Mouse (Mus musculus) lung, adult 2 months (tissue): Measurements from ENCODE around the gene Tnrc18. TPM values are rescaled to one million over a fixed set of nuclear protein-coding genes. Genes with fewer than 3 reads are reported as not detected.

ENCODE experiments used
- DNase-seq: peaks from one replicate; pipeline ENCODE4 v3.0.0; 2022
- H3K4me1 ChIP-seq: fragments of 200-500 bp; 2 replicates; pipeline ENCODE4 v1.6.1; 2011; ENCODE audit warnings: low read length; ENCODE audit not compliant: control insufficient read depth, insufficient read depth
- H3K4me3 ChIP-seq: fragments of 200-500 bp; replicated peaks from 2 replicates; pipeline ENCODE3; 2011; ENCODE audit warnings: low read depth, mild to moderate bottlenecking, control low read depth, low read length; ENCODE audit errors: extremely low read depth
- CTCF ChIP-seq: fragments of 200-500 bp; IDR thresholded peaks from 2 replicates; pipeline ENCODE4 v1.5.1; 2011; ENCODE audit warnings: mild to moderate bottlenecking, low read length, control low read depth; ENCODE audit not compliant: insufficient read depth
- POLR2A ChIP-seq: fragments of 200-500 bp; IDR thresholded peaks from 2 replicates; pipeline ENCODE4 v1.6.1; 2011; ENCODE audit warnings: low read depth, mild to moderate bottlenecking, control low read depth, low read length, borderline replicate concordance; ENCODE audit errors: extremely low read depth
- WGBS: fragments of 180-500 bp; shearing (Covaris S2); methylation state at CpG from one replicate; pipeline ENCODE4 v1.1.7; 2018; 5-methylcytosine and 5-hydroxymethylcytosine counted together
- polyA plus RNA-seq: library from polyadenylated mRNA; depleted of rRNA; stranded (reverse); fragments of >200 nt; gene quantifications from 2 replicates; pipeline ENCODE4 v1.2.3, GENCODE M21; 2012; rRNA removed

Gene Tnrc18
- 60.1 and 87.1 TPM in 2 replicates for polyA plus RNA-seq

DNA sequence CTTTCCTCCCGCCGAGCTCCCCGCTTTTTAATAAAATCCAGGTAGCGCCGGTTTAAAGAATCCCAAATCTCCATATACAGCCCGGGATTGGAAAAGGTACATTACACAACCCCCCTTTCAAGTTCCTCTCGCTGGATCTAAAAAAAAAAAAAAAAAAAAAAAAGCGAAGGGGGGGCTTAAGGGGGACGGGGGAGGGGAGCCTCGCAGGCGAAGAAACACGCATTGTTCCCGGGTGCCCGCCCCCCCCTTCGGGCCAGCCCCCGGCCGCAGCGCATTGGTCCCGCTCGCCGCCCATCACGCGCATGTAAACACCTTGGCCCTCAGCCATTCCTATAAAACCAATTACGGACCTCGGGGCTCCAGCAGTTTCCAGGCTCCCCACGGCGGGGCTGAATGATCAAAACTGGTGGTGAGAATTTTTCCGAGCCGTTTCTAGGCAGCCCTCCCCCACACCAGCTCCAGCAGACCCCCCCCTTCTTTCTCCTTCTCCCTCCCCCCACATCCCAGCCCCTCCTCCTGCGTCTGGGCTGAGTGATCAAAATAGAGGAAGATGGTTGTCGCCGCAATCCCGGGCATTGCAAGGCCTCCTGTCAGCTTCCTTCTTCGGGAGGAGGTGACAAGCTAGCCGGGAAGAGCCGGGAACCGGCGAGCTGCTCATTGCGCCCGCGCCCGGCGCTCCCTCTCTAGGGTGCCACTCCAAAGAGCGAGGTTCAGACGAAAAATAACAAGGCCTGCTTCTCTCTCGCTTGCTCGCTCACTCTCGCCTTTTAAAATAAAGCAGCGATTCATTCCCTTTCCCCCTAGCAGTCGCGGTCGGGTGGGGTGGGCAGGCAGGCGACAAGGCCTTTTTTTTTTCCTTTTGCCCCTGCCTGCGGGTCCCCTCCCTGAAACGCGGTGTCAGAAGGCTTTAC, at the start of gene Tnrc18:
Gene Tnrc18, minus strand, starts transcription at position 139 of the 911 bp plus-strand sequence.
- under 1% methylated on average over 52 of the region's 56 CpGs for WGBS
- DNase-seq: peak; percentile 98
- peak within 1 kb of the TSS; percentile 95 for H3K4me3 ChIP-seq
- H3K4me1 ChIP-seq: peaks cover 10% of the 10 kb centered on the region
- no peak for TF ChIP-seq CTCF
- peak; percentile 94 for TF ChIP-seq POLR2A

DNA sequence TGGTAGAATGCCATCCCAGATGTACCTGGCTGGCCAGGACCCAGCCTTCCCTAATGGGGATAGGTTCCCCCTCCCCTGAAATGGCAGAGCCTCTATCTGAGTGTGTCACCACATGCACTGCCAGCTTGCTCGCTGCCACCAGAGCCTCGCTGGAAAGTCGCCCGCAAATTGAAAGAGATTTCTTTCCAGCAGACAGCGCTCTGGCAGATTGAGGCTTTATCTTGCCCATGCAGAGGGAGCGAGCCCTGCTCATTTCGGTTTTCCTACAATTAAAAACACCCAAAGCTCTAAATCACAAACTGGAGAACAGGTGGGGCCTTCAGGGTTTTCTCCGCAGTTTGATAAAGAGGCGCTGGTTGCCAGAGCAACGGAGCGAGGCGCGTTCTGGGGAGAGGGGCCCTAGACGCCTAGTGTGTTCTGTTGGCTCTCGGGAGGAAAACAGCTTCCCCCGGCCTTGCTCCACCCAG, 40.3 kb upstream of the Tnrc18 start:
- 47% methylated on average over 16 of the region's 16 CpGs for WGBS
- TF ChIP-seq POLR2A: no peak
- no peak for TF ChIP-seq CTCF
- Histone ChIP-seq H3K4me3 (no peak overlapping the region), H3K4me1 (no peaks in the 10 kb centered on the region)
- no peak for DNase-seq

DNA sequence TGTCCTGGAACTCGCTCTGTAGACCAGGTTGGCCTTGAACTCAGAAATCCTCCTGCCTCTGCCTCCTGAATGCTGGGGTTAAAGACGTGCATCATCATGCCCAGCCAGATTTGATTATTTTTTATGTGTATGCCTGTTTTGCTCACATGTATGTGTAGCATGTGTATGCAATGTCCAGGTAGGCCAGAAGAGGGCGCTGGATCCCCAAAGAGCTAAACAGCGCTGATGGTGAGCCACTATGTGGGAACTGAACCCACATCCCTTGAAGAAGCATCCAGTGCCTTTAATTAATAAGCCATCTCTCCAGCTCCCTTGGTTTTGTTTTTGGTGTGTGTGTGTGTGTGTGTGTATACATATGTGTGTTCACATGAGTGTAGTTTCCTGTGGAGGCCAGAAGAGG, 38.9 kb upstream of the Tnrc18 start:
- no peak overlapping the region for H3K4me3 ChIP-seq
- TF ChIP-seq CTCF (0 out of 2 replicates have a peak, but pooled peaks have one; percentile 8), POLR2A (no peak)
- WGBS: 80% methylated on average over 4 of the region's 4 CpGs
- H3K4me1 ChIP-seq: no peaks in the 10 kb centered on the region
- no peak for DNase-seq

GRCm38 (mm10) chr5:142854877-142855276, 37.4 kb upstream of the Tnrc18 start:
- no peaks in the 10 kb centered on the region for H3K4me1 ChIP-seq
- TF ChIP-seq POLR2A: no peak
- peak; percentile 56 for TF ChIP-seq CTCF
- 75% methylated on average over 10 of the region's 10 CpGs for WGBS
- DNase-seq: peak; percentile 19
- no peak overlapping the region for H3K4me3 ChIP-seq

- DNase-seq: no peak
- 60% methylated on average over 6 of the region's 6 CpGs for WGBS
- TF ChIP-seq POLR2A (no peak), CTCF (no peak)
- H3K4me3 ChIP-seq: no peak overlapping the region
- no peaks in the 10 kb centered on the region for H3K4me1 ChIP-seq
Measured at GRCm38 (mm10) chr5:142853585-142853984, 36.1 kb upstream of the Tnrc18 start.

- DNase-seq: no peak
- Histone ChIP-seq H3K4me1 (no peaks in the 10 kb centered on the region), H3K4me3 (no peak overlapping the region)
- WGBS: 56% methylated on average over 5 of the region's 5 CpGs
- TF ChIP-seq POLR2A (no peak), CTCF (no peak)
Measured at GRCm38 (mm10) chr5:142851681-142852049, 34.2 kb upstream of the Tnrc18 start.

- H3K4me3 ChIP-seq: no peak overlapping the region
- no peak for DNase-seq
- H3K4me1 ChIP-seq: no peaks in the 10 kb centered on the region
- WGBS: 70% methylated on average over 7 of the region's 7 CpGs
- TF ChIP-seq POLR2A: no peak
- TF ChIP-seq CTCF: no peak
Measured at GRCm38 (mm10) chr5:142850916-142851680, 33.6 kb upstream of the Tnrc18 start.

- 79% methylated on average over 9 of the region's 9 CpGs for WGBS
- no peak for TF ChIP-seq CTCF
- no peak for TF ChIP-seq POLR2A
- no peak overlapping the region for H3K4me3 ChIP-seq
- no peak for DNase-seq
- no peaks in the 10 kb centered on the region for H3K4me1 ChIP-seq
Measured at GRCm38 (mm10) chr5:142850476-142850875, 33.0 kb upstream of the Tnrc18 start.

GRCm38 (mm10) chr5:142848911-142849310, 31.4 kb upstream of the Tnrc18 start:
- H3K4me1 ChIP-seq: no peaks in the 10 kb centered on the region
- TF ChIP-seq POLR2A (no peak), CTCF (no peak)
- 93% methylated on average over 7 of the region's 7 CpGs for WGBS
- no peak overlapping the region for H3K4me3 ChIP-seq
- no peak for DNase-seq

DNA sequence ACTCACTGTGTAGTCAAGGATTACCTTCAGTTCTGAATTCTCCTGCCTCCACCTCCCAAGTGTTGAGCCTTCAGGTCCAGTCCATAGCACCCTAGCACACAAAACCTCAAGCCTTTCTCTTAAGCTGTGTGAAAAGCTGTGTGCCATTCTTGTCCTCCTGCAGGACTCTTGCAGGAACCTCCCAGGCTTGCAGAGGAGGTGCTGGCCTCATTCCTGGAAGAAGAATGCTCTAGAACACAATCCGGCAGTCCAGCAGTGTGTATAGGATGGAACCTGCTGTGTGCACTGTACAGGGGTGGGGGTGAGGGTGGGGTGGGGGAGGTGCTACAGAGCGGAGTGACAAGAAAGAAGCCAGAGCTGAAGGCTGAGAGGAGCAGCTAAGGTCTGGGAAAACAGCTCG, 30.7 kb upstream of the Tnrc18 start:
- Histone ChIP-seq H3K4me1 (no peaks in the 10 kb centered on the region), H3K4me3 (no peak overlapping the region)
- WGBS: 40% methylated on average over 3 of the region's 3 CpGs
- DNase-seq: no peak
- no peak for TF ChIP-seq POLR2A
- no peak for TF ChIP-seq CTCF
